Mouse (Mus musculus) erythroid progenitor cell, adult 5-6 weeks (primary cell): ENCODE data around the gene Mlc1. TPM values are rescaled to one million over a fixed set of nuclear protein-coding genes. Genes with fewer than 3 reads are reported as not detected.

Experiments used
- ATAC-seq: replicated peaks from 2 replicates; pipeline ENCODE4 v1.8.0; 2016; ENCODE audit warnings: moderate number of reproducible peaks, mild to moderate bottlenecking, moderate TSS enrichment, inconsistent platforms; ENCODE audit not compliant: poor library complexity, low FRiP score, severe bottlenecking
- total RNA-seq, 2 experiments: library from RNA; stranded (forward) in 1 of 2; stranded (reverse) in 1 of 2; fragments of 150-400 nt in 1 of 2; fragments of 186-747, 209-891 nt in 1 of 2; gene quantifications; 2 replicates each; pipeline versions ENCODE4 v1.2.3 to v1.2.4; 2015 to 2017; ENCODE audit warnings: low replicate concordance in 2 of 2

The Mlc1 gene
- total RNA-seq (2015; ENCODE audit: low replicate concordance) (not detected in 2 replicates), total RNA-seq (2017; ENCODE audit: low replicate concordance) (not detected in 2 replicates)

DNA sequence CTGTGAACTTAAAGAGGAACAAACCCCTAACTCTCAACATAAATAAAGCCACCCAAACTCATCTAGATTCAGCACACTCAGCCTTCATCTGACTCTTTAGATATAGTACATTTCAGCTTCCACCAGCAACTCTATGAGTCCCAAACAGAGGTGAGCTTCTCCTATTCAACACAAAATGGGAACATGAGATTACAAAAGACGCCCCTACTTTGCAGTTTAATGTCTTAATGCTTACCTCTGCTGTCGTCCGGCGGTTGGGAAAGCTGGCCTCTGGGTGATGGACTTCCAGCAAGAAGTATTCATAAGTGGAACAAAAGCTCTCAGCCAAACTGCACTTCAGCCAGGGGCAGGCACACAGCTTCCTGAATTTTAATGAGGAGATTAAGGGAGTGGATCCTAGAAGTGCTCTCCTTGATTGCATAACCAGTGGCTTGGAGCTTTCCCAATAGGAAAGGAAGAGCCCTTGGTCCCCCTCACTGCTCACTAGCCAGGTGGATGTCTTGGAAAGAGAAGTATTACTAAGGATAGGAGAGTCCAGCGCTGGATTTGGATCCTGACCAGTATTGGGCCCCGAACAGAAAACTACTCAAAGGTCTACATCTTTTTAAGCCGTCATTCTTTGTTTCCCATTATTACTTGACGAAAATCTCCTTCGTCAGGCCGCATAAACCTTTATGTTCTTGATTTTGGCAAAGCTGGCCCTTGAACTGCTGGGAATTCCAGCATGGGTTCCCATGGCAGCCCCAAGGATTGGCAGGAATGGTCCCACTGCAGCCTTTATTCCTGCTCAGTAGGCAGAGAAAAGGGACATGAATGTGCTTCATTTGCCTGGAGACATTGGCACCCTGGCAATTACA, at the start of gene Mlc1:
Gene Mlc1 (minus strand): TSS at position 727 of the 857 bp plus-strand sequence.
- ATAC-seq, result no peak

- no peak for ATAC-seq
Measured at GRCm38 (mm10) chr15:89020492-89020891, 41.7 kb upstream of the Mlc1 start.

- ATAC-seq, result no peak
Measured at GRCm38 (mm10) chr15:89020085-89020484, 41.3 kb upstream of the Mlc1 start.

DNA sequence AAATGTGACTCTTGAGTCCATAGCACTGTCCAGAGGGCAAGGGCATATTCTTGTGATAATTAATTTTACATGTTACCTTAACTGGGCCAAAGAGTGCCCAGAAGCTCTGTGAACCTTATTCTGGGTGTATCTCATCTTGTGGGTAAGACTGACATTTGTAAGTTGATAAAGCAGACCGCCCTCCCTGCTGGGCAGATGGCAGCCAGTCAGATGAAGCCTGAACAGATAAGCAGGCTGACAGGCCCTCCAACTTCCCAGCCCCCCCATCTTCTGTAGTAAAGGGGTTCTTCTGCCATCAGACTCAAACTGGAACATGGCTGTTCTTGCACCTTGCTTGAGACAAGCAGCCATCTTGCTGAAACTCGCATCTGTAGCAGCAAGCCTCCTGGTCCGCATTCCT, 37.9 kb upstream of the Mlc1 start:
- ATAC-seq, result no peak

DNA sequence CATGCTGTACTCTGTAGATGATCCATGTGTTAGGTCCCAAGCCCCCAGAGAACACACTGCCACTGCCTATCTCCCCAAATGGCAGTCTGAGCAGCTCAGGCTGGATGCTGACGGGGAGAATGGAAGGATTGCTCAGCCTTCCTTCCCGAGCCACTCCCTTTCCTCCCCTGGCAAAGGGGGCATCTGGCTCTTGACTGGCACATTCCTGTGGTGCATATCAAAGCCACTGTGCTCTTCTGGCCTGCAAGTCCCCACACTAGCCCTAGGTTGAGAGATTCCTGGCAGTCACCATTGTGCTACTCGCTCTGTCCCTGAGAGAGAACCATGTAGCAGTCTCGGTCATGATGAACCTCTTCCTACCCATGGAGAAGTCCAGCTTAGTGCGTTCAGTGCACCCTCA, 29.0 kb upstream of the Mlc1 start:
- ATAC-seq, result no peak

- ATAC-seq, result no peak
Measured at GRCm38 (mm10) chr15:89007002-89007401, 28.2 kb upstream of the Mlc1 start.

DNA sequence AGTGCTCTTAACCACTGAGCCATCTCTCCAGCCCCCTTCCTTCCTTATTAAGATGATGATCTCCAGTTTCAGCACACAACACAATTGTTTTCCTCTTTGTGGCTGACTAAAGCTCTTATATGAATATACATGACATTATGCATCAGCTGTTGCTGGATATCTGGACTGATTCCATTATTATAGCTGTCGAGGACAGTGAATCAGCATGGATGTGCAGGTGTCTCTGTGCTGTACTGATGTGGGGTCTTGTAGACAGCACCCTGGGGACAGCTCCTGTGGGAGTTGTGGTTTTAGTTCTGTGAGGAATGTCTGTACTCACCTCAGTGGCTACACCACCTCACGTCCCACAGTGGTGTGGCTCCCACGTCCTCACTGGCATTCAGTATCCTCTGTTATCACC, 22.4 kb upstream of the Mlc1 start:
- ATAC-seq, result no peak

GRCm38 (mm10) chr15:89000367-89000766, 21.6 kb upstream of the Mlc1 start:
- ATAC-seq, result no peak

DNA sequence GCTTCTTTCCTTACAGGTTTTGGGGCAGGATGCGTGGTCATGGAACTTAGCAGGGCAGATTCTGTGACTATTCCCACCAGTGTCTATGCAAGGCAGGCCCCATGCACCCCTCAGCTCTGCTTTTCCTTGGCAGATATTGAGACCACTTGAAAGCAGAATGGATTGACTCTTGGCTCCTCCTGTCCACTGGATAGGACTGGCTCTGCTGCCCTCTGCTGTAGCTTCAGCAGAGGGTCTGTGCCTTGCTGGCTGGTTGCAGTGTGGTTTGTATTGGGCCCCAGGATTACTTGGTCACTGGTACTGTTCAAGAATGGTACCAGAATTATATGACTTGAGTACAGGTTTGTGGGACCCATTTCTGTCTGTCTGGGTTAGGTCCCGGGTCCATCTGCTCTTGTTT, 20.3 kb upstream of the Mlc1 start:
- no peak for ATAC-seq

DNA sequence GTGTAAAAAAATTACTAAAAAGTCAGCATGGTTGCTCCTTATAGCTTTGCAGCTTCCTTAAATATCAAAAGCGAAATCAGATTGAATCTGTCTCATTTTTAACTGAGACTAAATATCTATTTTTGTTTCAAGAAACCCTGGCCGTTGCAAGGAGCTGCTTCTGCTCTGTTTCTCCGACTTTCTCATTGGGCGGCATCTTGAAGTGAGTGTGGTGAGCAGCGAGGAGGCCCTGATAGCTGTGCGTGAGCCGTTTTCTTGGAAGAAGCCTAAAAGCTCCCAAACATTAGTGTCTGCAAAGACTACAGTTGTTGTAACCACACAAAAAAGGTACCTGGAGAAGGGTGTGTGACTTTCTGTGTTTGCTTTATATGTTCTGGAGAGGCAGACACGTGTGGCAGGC, 19.8 kb upstream of the Mlc1 start:
- ATAC-seq, result no peak

GRCm38 (mm10) chr15:88989236-88989635, 10.4 kb upstream of the Mlc1 start:
- ATAC-seq, result no peak

DNA sequence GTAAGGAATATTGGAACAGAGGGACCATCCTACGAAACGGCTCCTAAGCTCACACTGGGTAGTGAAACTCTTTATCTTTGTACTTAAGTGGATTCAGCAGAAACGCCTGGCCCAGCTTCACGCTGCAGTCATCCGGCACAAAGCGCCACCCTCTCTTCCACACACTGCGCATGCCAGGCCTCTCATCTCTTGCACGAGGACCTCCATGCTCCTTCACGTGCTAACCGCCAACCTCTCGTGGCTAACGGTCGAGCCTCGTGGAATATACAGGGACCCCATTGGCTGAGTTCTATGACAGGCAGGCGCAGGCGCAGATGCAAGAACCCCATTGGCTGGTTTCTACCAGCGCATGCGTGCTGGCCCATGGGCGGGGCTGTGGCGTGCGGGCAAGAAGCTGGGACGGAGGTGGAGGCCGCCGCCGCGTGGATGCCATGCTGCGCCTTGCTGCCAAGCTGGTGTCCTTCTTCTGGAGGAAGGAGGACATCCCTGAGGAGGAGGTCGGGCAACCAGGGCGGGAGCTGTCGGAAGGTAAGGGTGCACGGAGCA, 3.8 kb upstream of the Mlc1 start, which contains the start of gene Mov10l1:
Gene Mov10l1 (plus strand): TSS at position 376 of the 546 bp plus-strand sequence.
- no peak for ATAC-seq

- no peak for ATAC-seq
Measured at GRCm38 (mm10) chr15:88979138-88979446, 285 bp upstream of the Mlc1 start.

GRCm38 (mm10) chr15:88972300-88972699, 6.5 kb downstream of the Mlc1 start:
- no peak for ATAC-seq

GRCm38 (mm10) chr15:88964070-88964578, 14.7 kb downstream of the Mlc1 start:
- ATAC-seq, result no peak

DNA sequence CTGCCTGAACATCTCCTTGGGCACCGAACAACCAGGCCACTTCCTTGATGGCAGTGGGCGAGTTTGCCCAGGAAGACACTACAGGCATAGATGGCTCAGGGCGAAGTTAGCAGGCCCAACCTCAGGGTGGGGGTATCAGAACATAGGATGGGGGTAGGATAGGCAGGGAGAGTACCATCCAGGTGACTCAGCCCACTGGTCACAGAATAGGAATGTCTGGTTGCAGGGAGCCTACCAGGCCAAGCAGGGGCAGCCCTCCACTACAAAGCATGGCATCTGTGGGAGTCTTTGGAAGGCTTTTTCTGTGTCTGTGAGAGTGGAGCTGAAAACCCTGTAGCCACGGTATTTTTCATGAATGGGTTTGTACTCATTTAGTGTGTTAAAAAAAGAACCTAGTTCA, 21.3 kb downstream of the Mlc1 start:
- ATAC-seq, result no peak

- ATAC-seq, result no peak
Measured at GRCm38 (mm10) chr15:88955342-88955741, 23.5 kb downstream of the Mlc1 start.

DNA sequence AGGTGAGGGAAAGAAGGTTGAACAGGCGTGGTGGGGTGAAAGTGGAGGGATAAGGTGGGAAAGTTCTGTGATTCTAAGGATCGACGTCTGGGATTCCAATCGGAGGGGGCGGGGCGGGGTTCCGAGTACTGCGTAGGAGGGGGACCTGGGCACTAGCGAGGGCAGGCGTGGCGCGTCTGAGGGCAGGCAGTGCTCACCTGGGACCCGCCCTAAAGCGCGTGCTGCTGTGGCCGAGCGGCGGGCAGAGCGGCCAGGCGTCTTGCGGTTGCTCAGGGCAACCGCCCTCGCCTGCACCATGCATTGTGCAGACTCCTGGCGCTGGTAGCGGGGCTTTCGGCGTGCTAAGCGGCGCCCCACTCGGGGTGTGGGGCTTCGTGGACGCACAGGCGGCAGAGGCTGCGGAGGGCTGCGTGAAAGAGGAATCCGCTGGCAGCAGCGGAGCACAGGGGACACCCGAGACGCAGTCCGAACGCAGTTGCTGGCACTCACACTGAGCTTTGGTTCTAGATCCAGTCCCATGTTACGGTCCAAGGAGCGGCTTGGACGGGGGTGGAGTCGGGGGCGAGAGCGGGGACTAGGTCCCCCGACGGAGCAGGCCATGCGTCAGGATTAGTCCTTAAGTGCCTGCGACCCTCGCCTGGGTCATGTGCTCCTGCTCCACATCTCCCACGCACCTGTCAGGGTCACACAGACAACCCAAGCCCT, 24.3 kb downstream of the Mlc1 start, which contains the start of gene Ttll8:
Gene Ttll8 (minus strand): TSS at position 51 of the 705 bp plus-strand sequence.
- no peak for ATAC-seq

DNA sequence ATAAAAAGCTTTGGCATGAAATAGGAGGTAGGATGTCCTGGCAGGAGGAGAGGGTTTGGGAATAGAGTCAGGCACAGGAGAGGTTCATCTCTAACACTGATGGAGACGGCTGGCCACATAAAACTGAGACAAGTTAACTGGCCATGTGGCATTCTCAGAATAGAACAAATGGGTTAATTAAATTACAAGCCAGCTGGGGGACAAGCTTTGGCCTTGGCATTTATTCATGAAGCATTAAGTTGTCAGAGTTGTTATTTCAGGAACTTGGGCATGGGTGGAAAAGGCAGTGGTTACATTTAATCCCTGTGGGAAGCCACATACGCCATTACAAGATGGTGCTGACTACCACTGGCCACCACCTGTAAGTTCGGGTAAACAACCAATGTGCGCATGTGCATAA, 27.6 kb downstream of the Mlc1 start:
- no peak for ATAC-seq

DNA sequence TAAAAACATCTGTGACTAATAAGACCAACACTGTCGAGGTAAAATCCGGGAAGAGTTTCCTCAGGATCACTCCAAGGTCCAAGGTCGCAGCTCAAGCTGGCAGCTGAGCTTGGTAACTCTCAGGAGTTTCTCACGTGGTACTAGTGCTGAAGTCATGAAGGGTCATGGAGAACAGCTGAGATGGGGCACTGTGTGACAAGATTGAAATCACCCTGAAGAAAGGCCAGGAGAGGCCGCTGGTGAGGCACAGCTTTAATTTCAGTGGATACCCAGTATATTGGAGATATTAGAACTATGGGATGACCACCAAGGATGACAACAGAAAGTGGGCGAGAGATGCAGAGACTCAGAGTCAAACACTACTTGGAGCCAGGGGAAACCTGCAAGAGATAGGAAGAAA, 32.0 kb downstream of the Mlc1 start:
- ATAC-seq, result no peak
